Mouse (Mus musculus) liver, adult (tissue): ENCODE data around the gene Nap1l5.

Experiments used
- GATA4 ChIP-seq: IDR thresholded peaks from 2 replicates; pipeline ENCODE4 v1.6.1; 2014; ENCODE audit warnings: mild to moderate bottlenecking, low read length; ENCODE audit not compliant: insufficient replicate concordance

Nap1l5 gene

GRCm38 (mm10) chr6:58906852-58907261 lies at the start of gene Nap1l5:
Nap1l5 (minus strand) TSS chr6:58907076.
- TF ChIP-seq GATA4, result no peak

- no peak; the same call in 1 of the 2 replicates for TF ChIP-seq GATA4
Measured at GRCm38 (mm10) chr6:58951128-58951992, 44.5 kb upstream of the Nap1l5 start.

GRCm38 (mm10) chr6:58950410-58950809 lies 43.5 kb upstream of the Nap1l5 start:
- TF ChIP-seq GATA4, result no peak

GRCm38 (mm10) chr6:58946840-58947239 lies 40.0 kb upstream of the Nap1l5 start:
- no peak for TF ChIP-seq GATA4

GRCm38 (mm10) chr6:58946246-58946645 lies 39.4 kb upstream of the Nap1l5 start:
- TF ChIP-seq GATA4, result no peak

- TF ChIP-seq GATA4, result no peak
Measured at GRCm38 (mm10) chr6:58943958-58944357, 37.1 kb upstream of the Nap1l5 start.

- no peak for TF ChIP-seq GATA4
Measured at GRCm38 (mm10) chr6:58942276-58942675, 35.4 kb upstream of the Nap1l5 start.

GRCm38 (mm10) chr6:58937726-58938125 lies 30.9 kb upstream of the Nap1l5 start:
- TF ChIP-seq GATA4, result peak; percentile 87

GRCm38 (mm10) chr6:58934144-58934543 lies 27.3 kb upstream of the Nap1l5 start:
- no peak for TF ChIP-seq GATA4

GRCm38 (mm10) chr6:58933189-58933913 lies 26.5 kb upstream of the Nap1l5 start:
- TF ChIP-seq GATA4, result no peak

GRCm38 (mm10) chr6:58932515-58933188 lies 25.8 kb upstream of the Nap1l5 start:
- peak; percentile 45; the same call in 1 of the 2 replicates for TF ChIP-seq GATA4

- no peak for TF ChIP-seq GATA4
Measured at GRCm38 (mm10) chr6:58931149-58931548, 24.3 kb upstream of the Nap1l5 start.

GRCm38 (mm10) chr6:58929911-58930431 lies 23.1 kb upstream of the Nap1l5 start:
- TF ChIP-seq GATA4, result peak; percentile 42; the same call in 1 of the 2 replicates

GRCm38 (mm10) chr6:58927881-58928280 lies 21.0 kb upstream of the Nap1l5 start:
- TF ChIP-seq GATA4, result no peak

GRCm38 (mm10) chr6:58922511-58922910 lies 15.6 kb upstream of the Nap1l5 start:
- no peak for TF ChIP-seq GATA4
